Mouse (Mus musculus) liver, postnatal 0 days (tissue): ENCODE measurements at regions not wholly inside any gene's neighbourhood (a gene's known extent, or its start where the extent isn't known, plus 50 kb on each side); places are given as distances from the start of the nearest gene placed in this dataset.

Experiments used
- ATAC-seq: fragments of 200-750 bp; cut with Nextera tagmentation; 2 replicates; pipeline ENCODE4 v1.8.0; 2017; ENCODE audit warnings: mild to moderate bottlenecking, moderate library complexity
- DNase-seq: peaks from one replicate; pipeline ENCODE4 v3.0.0-alpha.2; 2016
- H3K27ac ChIP-seq: fragments of 300-500 bp; sonication (generic); 2 replicates; pipeline ENCODE4 v1.5.1; 2014; ENCODE audit warnings: antibody characterized with exemption, moderate library complexity, mild to moderate bottlenecking, low read depth
- H3K27me3 ChIP-seq: fragments of 300-500 bp; sonication (generic); 2 replicates; pipeline ENCODE4 v1.6.1; 2014; ENCODE audit warnings: low read length, control low read depth, mixed read lengths; ENCODE audit not compliant: insufficient read depth
- H3K36me3 ChIP-seq: fragments of 300-500 bp; sonication (generic); replicated peaks from 2 replicates; pipeline ENCODE4 v1.6.1; 2014; ENCODE audit warnings: mild to moderate bottlenecking, control low read depth, low read length, moderate library complexity, mixed read lengths; ENCODE audit not compliant: insufficient read depth
- H3K4me1 ChIP-seq: fragments of 300-500 bp; sonication (generic); 2 replicates; pipeline ENCODE4 v1.6.1; 2014; ENCODE audit warnings: antibody characterized with exemption, mild to moderate bottlenecking, control low read depth; ENCODE audit not compliant: insufficient read depth
- H3K4me2 ChIP-seq: fragments of 300-500 bp; sonication (generic); 2 replicates; pipeline ENCODE4 v1.6.1; 2014; ENCODE audit warnings: low read depth, mild to moderate bottlenecking, low read length, moderate library complexity, mixed read lengths
- H3K4me3 ChIP-seq: fragments of 300-500 bp; sonication (generic); 2 replicates; pipeline ENCODE4 v1.5.1; 2014; ENCODE audit warnings: low read depth, low read length
- H3K9ac ChIP-seq: fragments of 300-500 bp; sonication (generic); replicated peaks from 2 replicates; pipeline ENCODE4 v1.6.1; 2014; ENCODE audit warnings: mild to moderate bottlenecking, moderate library complexity
- H3K9me3 ChIP-seq: fragments of 300-500 bp; sonication (generic); 2 replicates; pipeline ENCODE4 v1.6.1; 2016; ENCODE audit warnings: mild to moderate bottlenecking, control low read depth, low read length, mixed read lengths
- CTCF ChIP-seq: sonication (generic); IDR thresholded peaks from 2 replicates; pipeline ENCODE4 v1.5.1; 2016; ENCODE audit warnings: antibody characterized with exemption, low read depth
- EP300 ChIP-seq: IDR thresholded peaks from 2 replicates; pipeline ENCODE4 v1.6.1; 2016; ENCODE audit warnings: antibody characterized with exemption, low read depth, mild to moderate bottlenecking
- WGBS: fragments of 180-500 bp; shearing (Covaris S2); extraction: QIAGEN DNeasy Blood & Tissue Kit; methylation state at CpG from one replicate; pipeline ENCODE4 v1.1.7; 2014; ENCODE audit not compliant: insufficient replicate concordance; 5-methylcytosine and 5-hydroxymethylcytosine counted together

GRCm38 (mm10) chr1:14613232-14613894 is 1479.8 kb downstream of the 4930444P10Rik start:
- Histone ChIP-seq H3K4me3 (no peak overlapping the region), H3K27me3 (no peaks in the 10 kb centered on the region), H3K4me1 (no peaks in the 10 kb centered on the region), H3K4me2 (no peak overlapping the region), H3K9me3 (no peaks in the 10 kb centered on the region), H3K36me3 (no peaks in the 10 kb centered on the region), H3K9ac (no peak overlapping the region), H3K27ac (no peak overlapping the region)
- 78% methylated on average over 2 of the region's 2 CpGs for WGBS
- DNase-seq, result no peak
- ATAC-seq, result no peak
- TF ChIP-seq EP300 (no peak), CTCF (no peak)

GRCm38 (mm10) chr1:14609054-14609453 is 1484.1 kb downstream of the 4930444P10Rik start:
- H3K27me3 ChIP-seq, result no peaks in the 10 kb centered on the region
- no peaks in the 10 kb centered on the region for H3K9me3 ChIP-seq
- TF ChIP-seq EP300 (no peak), CTCF (no peak)
- DNase-seq (no peak), ATAC-seq (no peak)
- no peak overlapping the region for H3K27ac ChIP-seq
- H3K4me3 ChIP-seq, result no peak overlapping the region
- H3K4me1 ChIP-seq, result no peaks in the 10 kb centered on the region
- 43% methylated on average over 2 of the region's 2 CpGs for WGBS
- no peak overlapping the region for H3K4me2 ChIP-seq
- H3K36me3 ChIP-seq, result no peaks in the 10 kb centered on the region
- no peak overlapping the region for H3K9ac ChIP-seq

- 22% methylated on average over 1 of the region's 1 CpGs for WGBS
- no peak overlapping the region for H3K4me2 ChIP-seq
- no peaks in the 10 kb centered on the region for H3K9me3 ChIP-seq
- H3K27me3 ChIP-seq, result no peaks in the 10 kb centered on the region
- TF ChIP-seq EP300, result no peak
- no peak for TF ChIP-seq CTCF
- H3K4me3 ChIP-seq, result no peak overlapping the region
- no peak overlapping the region for H3K9ac ChIP-seq
- DNase-seq (no peak), ATAC-seq (0 out of 2 replicates have a peak, but pooled peaks have one; percentile 43)
- no peaks in the 10 kb centered on the region for H3K36me3 ChIP-seq
- no peaks in the 10 kb centered on the region for H3K4me1 ChIP-seq
- no peak overlapping the region for H3K27ac ChIP-seq
Measured at GRCm38 (mm10) chr1:14595961-14596360, 1497.2 kb downstream of the 4930444P10Rik start.

- no peaks in the 10 kb centered on the region for H3K27me3 ChIP-seq
- H3K4me3 ChIP-seq, result no peak overlapping the region
- DNase-seq (no peak), ATAC-seq (no peak)
- H3K4me1 ChIP-seq, result no peaks in the 10 kb centered on the region
- H3K4me2 ChIP-seq, result no peak overlapping the region
- TF ChIP-seq CTCF (no peak), EP300 (no peak)
- WGBS, result 75% methylated on average over 5 of the region's 5 CpGs
- H3K36me3 ChIP-seq, result no peaks in the 10 kb centered on the region
- no peaks in the 10 kb centered on the region for H3K9me3 ChIP-seq
- H3K27ac ChIP-seq, result no peak overlapping the region
- H3K9ac ChIP-seq, result no peak overlapping the region
Measured at GRCm38 (mm10) chr1:14589905-14590304, 1503.2 kb downstream of the 4930444P10Rik start.

GRCm38 (mm10) chr1:14579376-14579775 is 1513.7 kb downstream of the 4930444P10Rik start:
- Histone ChIP-seq H3K9me3 (no peaks in the 10 kb centered on the region), H3K4me2 (no peak overlapping the region), H3K36me3 (no peaks in the 10 kb centered on the region), H3K4me1 (no peaks in the 10 kb centered on the region), H3K27me3 (no peaks in the 10 kb centered on the region), H3K9ac (no peak overlapping the region), H3K4me3 (no peak overlapping the region), H3K27ac (no peak overlapping the region)
- WGBS, result 27% methylated on average over 1 of the region's 1 CpGs
- ATAC-seq (no peak), DNase-seq (no peak)
- TF ChIP-seq EP300, result no peak
- no peak for TF ChIP-seq CTCF

GRCm38 (mm10) chr1:14576263-14576662 is 1516.9 kb downstream of the 4930444P10Rik start:
- 72% methylated on average over 1 of the region's 1 CpGs for WGBS
- DNase-seq (no peak), ATAC-seq (no peak)

More at GRCm38 (mm10) chr1:14576263-14576662, 1516.9 kb downstream of the 4930444P10Rik start:
- H3K4me3 ChIP-seq, result no peak overlapping the region
- no peak overlapping the region for H3K27ac ChIP-seq
- no peaks in the 10 kb centered on the region for H3K4me1 ChIP-seq
- H3K4me2 ChIP-seq, result no peak overlapping the region
- no peaks in the 10 kb centered on the region for H3K27me3 ChIP-seq
- H3K9ac ChIP-seq, result no peak overlapping the region
- H3K36me3 ChIP-seq, result no peaks in the 10 kb centered on the region
- H3K9me3 ChIP-seq, result no peaks in the 10 kb centered on the region
- TF ChIP-seq EP300 (no peak), CTCF (no peak)
